Mouse (Mus musculus): ENCODE measurements around the gene Nrxn2. TPM values are rescaled to one million over a fixed set of nuclear protein-coding genes. Genes with fewer than 3 reads are reported as not detected.

The Nrxn2 gene
- polyA plus RNA-seq, 1 experiment: 1.7 TPM

- no peak for DNase-seq (ENCODE audit: low read depth)
Measured at GRCm38 (mm10) chr19:6518601-6519000, 100.1 kb downstream of the Nrxn2 start.

DNA sequence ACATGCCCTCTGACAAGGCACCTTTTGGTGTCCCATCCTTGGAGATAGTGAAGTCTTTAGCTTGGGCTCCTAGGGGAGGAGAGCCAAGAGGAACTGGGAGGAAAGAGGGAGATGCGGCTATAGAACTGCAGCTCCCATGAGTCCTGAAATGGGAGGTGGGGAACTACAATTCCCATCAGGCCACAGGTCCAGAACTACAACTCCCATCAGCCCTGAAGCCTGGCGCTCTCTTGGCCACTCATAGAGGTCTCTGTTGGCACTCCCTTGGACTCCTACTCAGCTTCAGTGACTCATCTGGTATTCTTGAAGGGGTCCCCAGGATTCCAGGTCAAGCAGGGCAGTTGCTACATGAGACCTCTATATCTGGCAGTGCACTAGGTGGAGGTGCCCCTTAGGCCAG lies 101.0 kb downstream of the Nrxn2 start:
- no peak for DNase-seq (ENCODE audit: low read depth)

DNA sequence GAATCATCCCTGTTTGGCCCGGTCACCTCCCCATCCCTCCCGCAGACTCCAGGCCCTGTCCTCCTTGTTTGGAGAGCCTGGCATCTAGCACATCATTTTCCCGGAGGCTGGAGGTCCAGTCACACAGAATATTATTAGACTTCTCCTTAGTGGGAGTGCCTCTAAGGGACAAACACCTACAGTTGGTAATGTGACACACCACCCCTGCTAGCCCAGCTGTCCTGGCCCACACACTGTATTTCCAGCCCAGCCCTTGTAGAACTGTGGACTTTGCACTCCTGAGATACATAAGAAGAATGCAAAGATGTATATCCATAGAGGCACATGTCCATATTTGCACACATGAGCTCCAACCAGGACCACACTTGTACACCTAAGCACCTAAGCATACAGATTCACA lies 103.1 kb downstream of the Nrxn2 start:
- no peak for DNase-seq (ENCODE audit: low read depth)

DNA sequence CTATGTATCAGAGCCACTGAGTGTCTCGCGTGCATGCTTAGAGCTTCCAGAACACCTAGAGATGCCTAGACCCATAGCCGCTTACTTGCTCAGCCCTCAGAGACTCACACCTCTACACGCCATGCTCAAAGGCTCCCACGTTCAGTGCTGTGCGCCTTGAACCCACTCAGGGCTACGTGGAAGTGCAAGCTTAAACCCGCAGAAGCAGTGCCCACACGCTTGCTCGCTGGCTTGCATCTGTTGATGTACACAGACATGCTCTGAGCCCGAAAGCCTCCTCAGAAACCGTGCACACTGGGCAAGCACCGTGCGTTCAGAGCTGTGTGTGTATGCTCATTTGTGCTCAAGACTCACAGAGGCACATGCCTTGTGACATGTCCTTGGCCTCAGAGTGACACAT lies 103.8 kb downstream of the Nrxn2 start:
- DNase-seq (ENCODE audit: low read depth): no peak

DNA sequence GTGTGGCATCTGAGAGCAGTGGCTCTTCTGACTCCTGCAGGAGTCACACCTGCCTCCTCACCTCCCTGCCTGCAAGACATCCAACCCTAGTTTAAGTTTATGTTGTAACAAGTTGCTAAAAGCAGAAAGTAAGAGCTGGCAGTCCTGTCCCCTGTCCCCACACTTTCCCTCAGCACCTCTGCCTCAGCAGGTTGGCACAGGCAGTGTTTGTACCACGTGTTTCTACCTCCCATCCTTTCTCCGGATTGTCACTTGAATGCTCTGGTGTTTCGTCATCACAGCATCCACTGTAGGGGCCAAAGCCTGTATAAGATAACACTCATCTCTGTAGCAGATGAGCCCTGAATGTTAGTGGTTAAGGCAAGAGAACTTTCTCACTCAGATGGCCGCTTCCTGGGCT lies 106.5 kb downstream of the Nrxn2 start:
- no peak for DNase-seq (ENCODE audit: low read depth)

GRCm38 (mm10) chr19:6526010-6526409 lies 107.5 kb downstream of the Nrxn2 start:
- DNase-seq (ENCODE audit: low read depth): no peak

GRCm38 (mm10) chr19:6527439-6527838 lies 108.9 kb downstream of the Nrxn2 start:
- DNase-seq (ENCODE audit: low read depth): no peak

DNA sequence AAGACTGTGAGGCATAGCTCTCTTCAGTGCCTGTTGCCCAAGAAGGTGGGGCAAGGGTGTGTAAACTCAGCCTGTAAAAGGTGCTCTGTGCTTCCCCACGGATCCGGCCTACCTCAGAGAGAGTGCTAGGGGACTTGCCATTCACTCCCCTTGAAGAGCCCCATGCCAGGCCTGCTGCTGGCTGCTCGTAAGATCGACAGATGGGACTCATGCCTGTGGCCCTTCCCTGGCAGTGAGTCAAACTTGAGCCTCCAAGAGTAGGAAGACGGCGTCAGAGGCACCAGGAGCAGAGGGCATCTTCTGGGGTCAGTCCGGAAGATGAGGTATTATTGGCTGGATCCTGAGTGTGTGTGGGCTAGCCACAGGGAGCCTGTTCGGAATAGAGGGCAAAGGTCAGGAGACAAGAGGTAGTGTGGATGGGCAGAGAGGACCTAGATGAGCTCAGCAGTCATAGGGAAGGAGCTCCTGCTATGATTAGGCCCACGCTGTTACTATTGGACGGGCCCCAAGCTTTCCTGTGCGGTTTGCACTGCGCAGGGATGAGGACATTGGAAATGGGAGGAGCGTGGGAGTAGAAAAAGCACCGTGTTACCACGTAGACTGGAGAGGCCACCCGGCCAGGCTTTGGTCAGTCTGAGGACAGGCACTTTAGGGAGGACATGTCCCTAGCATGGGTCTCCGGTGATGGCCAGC lies 109.5 kb downstream of the Nrxn2 start:
- DNase-seq (ENCODE audit: low read depth): no peak

- no peak for DNase-seq (ENCODE audit: low read depth)
Measured at GRCm38 (mm10) chr19:6529265-6529985, 110.9 kb downstream of the Nrxn2 start.

GRCm38 (mm10) chr19:6530359-6530758 lies 111.8 kb downstream of the Nrxn2 start:
- DNase-seq (ENCODE audit: low read depth): no peak

GRCm38 (mm10) chr19:6531011-6531631 lies 112.6 kb downstream of the Nrxn2 start:
- DNase-seq (ENCODE audit: low read depth): no peak

DNA sequence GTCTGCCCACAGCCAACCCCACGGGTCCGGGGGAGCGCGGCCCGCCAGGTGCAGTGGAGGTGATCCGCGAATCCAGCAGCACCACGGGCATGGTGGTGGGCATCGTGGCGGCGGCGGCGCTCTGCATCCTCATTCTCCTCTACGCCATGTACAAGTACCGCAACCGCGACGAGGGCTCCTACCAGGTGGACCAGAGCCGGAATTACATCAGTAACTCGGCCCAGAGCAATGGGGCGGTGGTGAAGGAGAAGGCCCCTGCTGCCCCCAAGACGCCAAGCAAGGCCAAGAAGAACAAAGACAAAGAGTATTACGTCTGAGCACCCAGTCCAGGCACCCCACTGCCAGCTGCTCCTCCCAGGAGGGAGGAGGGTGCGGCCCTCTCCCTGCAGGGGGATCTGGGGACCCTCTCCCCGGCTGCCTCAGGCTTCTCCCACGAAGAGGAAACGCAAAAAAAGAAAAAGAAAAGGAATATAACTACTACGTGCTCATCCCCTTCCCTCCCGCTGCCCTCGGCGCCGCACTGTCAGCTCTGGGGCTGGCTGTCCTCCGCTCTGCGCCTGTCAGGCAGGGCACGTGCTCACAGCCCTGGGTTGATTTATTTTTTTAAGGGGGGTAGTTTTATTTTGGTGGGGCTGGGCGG lies 113.4 kb downstream of the Nrxn2 start:
- no peak for DNase-seq (ENCODE audit: low read depth)

GRCm38 (mm10) chr19:6532656-6533055 lies 114.1 kb downstream of the Nrxn2 start:
- no peak for DNase-seq (ENCODE audit: low read depth)

- DNase-seq (ENCODE audit: low read depth): no peak
Measured at GRCm38 (mm10) chr19:6533290-6534117, 115.0 kb downstream of the Nrxn2 start.

DNA sequence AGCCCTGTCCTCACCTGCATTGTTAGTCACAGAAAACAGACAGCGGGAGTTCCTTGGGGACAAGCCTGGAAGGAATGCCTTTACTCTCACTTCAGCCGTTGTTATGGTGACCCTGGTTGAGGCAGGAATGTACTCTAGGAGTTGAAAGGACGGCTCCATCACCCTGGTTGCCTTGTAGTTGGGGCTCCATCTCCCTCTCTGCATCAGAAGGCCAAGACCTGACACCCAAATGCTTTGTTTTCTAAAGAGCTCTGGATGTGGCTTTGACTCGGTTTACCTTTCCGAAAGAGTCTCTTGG lies 115.5 kb downstream of the Nrxn2 start:
- DNase-seq (ENCODE audit: low read depth): no peak

DNA sequence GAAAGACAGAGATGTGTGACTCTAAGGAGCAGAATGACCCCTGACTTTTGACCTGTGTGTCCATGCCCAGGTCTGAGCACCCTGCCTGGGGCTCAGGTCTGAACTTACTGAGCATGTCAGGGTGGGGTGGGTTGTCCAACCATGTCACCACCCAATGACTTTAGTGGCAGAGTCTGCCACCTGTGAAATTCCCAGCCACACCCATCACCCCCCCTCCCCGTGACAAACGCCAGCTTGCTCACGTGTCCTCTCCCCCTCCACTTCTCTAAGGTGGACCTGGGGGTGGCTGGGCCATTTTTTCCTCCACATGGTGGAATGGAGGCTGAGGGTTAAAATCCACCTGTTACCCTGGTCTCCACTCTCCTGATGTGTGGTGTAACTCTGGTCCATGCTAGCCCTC lies 117.7 kb downstream of the Nrxn2 start:
- no peak for DNase-seq (ENCODE audit: low read depth)

GRCm38 (mm10) chr19:6536696-6537095 lies 118.2 kb downstream of the Nrxn2 start:
- DNase-seq (ENCODE audit: low read depth): no peak

DNA sequence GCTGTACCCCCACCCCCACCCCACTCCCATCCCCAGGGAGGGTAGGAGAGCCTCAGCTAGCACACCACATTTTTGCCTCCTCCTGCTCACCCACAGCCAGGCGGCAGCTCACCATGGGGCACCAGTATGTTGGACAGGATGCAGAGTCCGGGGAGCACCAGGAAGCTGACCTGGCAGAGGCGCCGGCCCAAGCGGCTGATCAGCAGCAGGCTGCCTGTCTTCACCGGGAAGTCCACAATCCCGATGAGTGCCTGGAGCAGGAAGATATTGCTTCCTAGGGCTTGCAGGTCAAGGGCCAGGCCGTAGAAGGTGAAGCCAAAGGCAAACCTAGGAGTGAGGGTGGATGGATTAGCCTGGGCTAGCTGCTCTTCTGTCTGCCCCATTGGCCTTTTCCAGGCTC lies 119.0 kb downstream of the Nrxn2 start:
- no peak for DNase-seq (ENCODE audit: low read depth)

GRCm38 (mm10) chr19:6538546-6538945 lies 120.0 kb downstream of the Nrxn2 start:
- DNase-seq (ENCODE audit: low read depth): no peak

GRCm38 (mm10) chr19:6539592-6539991 lies 121.1 kb downstream of the Nrxn2 start:
- no peak for DNase-seq (ENCODE audit: low read depth)

DNA sequence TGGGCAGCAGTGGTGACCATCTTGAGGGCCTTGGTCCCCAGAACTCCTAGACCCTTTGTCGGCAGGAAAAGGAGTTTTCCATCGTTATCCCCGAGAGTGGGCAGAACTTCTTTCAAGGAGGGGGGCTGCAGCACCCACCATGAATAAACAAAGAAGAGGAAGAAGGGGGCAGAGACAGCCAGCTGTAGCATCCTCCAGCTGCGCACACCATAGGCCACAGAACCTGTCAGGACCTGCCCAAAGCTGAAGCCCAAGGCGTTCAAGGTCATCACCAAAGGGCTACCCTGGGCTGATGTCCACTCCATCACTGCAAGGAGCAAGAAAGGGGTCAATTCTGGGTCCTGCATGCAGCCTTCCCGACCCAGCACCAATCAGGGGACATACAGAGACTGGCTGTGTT lies 121.7 kb downstream of the Nrxn2 start:
- no peak for DNase-seq (ENCODE audit: low read depth)

GRCm38 (mm10) chr19:6541521-6541920 lies 123.0 kb downstream of the Nrxn2 start:
- DNase-seq (ENCODE audit: low read depth): no peak

All from gonadal fat pad, adult 2 months (tissue).